Mouse (Mus musculus): ENCODE data around the gene Rpl9.

Rpl9 gene

DNA sequence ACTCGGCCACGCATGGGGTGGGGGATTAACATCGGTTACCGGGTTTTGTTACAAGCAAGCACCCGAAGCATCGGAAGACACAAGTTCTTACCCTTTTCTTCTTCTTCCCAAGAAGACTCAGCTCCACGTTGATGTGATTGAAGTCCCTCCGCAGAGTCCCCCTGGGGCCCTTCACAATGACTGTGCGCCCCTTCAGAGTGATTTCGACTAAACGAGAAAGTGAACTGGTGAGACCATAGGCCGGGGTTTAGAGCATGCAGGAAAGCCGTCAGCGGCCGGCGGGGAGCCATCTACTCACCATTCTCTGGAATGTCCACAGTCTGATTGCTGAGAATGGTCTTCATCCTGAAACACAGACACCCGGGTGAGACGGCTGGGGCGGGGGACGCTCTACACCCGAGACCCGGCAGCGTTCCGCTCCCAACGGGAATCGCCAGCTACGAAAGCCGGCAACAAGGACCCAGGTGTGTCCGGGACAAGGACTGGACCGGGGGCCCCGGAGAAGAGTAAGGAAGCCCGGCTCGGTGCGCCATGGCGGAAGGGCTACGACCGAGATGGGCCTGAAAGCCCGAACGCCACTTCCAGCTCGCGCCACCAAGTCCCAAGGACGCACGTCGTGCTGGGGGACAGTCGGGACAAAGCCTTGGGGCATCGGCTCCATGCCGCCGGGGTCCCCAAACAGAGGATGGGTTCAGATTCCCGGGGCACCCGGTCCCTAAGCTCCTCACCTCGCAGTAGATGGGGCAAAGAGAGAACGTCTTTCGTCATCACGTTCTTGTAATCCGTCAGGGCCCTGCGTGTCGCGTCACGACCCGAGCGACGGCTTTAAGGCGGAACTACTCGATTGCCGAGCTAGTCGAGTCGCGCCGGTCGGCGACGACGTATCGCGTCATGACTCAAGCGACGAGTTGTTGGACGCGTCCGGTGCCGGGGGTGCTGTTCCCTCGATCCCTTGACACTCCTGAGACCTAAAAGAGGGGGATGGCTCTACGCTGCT lies at the start of gene Rpl9, which contains the start of gene Lias:
Gene Rpl9 (minus strand): TSS at position 797 of the 997 bp plus-strand sequence.
Gene Lias (plus strand): TSS at position 850 of the 997 bp plus-strand sequence.
- peak; percentile 98 for DNase-seq (ENCODE audit: low read depth, low spot score)

DNA sequence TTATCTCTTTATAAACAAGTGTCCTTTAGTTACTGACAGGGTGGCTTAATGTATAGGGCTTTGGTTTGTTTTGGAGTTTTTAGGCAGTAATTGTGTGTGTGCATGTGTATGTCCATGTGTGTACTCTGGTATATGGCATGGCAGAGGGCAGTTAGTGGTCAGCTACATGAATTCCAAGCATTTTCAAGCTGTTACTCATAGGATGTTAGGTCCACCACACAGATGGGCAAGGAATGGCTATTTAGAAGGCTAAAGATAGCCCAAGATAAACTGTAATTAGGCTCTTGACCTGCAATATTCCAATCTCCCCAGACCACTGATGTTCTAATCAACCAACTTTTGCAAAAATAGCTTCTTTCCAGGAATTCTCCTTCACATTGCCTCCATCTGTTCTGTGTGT lies 46.8 kb upstream of the Rpl9 start:
- DNase-seq (ENCODE audit: low read depth, low spot score), result no peak

DNA sequence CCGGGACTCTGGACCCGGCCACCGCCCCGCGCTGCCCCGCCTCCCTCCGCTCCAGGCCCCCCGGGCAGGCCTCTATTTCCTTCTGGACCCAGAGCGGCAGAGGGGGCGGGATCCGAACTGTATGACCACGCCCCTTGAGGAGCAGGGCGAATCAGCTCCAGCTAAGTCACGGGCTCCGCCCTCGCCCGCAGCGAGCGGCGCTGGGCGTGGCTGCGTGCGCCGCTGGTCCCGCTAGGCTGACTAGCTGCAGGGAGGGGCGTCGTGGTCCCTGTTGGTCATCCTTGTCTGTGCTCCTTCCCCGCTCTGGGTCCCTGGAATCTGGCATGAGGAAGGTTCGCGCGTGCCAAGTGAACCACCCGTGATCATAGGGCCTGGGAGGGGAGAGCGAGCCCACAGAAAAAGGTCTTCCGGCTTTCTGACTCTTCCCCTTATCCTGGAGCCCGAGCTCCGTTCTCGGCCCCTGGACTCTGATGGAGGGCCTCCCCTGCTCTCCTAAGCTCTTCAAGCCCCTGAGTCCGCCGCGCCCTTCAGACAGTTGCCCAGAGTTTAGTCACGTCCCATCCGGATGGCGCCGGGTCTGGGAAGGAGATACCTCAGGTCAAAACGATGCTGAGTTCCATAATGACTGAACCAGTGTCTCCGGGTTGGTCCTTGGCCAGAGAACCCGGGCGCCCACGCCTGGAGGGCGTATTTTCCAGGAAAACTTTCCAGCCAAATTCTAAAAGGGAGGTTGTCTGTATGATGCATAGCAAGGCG lies 44.7 kb upstream of the Rpl9 start, which contains the start of gene Ugdh:
Gene Ugdh (minus strand): TSS at position 144 of the 756 bp plus-strand sequence.
- peak; percentile 97 for DNase-seq (ENCODE audit: low read depth, low spot score)

DNA sequence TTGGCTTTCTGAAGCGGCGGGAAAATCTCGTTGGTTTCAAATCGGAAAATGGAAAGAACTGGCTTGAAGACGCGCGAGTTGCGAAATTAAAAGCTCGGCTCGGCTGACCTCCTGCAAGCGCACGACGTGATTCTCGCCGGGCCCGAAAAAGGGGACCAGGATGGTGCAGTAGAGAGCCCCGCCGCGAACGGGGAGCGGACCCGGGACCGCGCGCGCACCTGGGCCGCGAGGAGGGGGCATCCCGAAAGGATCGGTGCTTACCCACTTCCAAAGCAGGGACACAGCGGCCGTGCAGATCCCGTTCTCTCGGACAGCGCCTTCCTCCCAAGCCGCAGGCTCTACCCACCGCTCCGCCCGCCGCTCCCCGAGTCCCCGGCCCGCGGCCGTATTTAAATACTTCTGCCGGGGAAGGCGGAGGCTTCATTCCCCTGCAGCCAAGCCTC lies 44.1 kb upstream of the Rpl9 start:
- no peak for DNase-seq (ENCODE audit: low read depth, low spot score)

DNA sequence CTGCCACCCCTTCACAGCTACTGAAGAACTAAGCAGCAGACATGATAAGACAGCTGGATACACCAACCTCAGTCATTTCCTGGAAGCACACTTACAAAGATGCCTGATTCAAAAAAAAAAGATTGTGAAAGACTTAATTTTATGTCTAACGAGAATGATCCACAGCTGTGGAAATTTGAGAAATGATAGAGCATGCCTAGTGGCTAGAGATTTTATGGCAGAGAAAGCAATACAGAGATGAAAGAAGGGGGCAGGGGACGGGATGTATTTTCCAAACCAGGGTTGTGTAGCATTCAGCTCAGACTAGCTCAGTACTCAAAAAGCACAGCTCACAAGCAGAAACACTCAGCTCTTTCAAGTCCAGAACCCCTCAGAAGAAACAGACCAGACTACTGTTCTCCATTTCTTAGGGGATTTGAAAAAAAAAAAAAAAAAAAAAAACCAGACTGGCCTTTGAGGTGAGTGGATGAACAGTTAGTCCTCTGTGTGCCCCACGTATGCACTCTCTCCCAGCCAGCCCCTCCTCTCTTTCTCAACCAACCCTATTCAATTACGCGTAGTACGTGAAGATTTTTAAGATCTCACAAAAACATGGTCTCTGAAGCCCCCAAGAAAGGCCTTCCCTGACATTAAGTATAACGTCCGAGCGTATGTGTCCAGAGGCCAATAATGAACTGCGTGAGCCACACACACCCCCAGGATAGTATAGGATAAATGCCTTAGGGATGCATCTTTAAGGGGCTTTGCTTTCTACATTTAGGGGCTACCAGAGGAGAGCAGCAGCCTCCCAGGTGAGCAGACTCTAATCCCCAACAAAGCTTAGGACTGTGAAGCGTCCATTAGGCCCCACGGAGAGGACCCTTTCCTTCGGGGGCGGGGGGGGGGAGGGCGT lies 43.5 kb upstream of the Rpl9 start:
- no peak for DNase-seq (ENCODE audit: low read depth, low spot score)

DNA sequence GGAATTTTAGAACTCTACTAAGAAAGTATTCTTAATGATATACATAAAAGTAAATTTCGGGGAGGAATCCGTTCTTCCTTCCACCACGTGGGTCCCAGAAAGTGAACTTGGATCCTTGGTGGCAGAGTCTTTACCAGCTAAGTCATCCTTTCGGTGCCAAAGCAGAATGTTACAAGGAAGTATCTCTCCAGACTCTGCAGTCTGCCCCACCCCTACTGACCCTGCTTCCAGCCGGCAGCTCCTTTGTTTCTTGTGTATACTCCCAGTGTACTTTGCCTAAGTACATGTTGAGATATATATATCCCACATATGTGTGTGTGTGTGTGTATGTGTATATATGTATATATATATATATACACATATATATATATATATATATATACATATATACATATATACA lies 38.2 kb upstream of the Rpl9 start:
- DNase-seq (ENCODE audit: low read depth, low spot score), result no peak

DNA sequence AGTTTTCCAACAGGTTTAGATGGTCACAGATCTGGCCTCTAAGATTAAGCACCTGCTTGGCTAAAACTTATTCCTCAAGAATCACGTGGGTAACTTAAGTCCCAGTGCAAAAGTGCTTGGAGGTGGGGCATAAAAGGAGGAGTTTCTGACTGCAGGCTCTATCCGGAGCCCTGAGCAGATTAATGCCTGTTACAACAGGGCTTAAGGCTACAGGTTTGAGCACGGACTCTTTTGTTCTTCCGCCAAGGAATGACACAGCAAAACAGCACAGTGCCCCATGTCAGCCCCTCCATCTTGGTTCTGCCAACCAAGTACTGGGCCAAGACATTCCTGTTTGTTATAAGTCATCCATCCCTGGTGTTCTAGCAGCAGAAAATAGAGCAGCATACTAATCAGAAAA lies 37.1 kb upstream of the Rpl9 start:
- no peak for DNase-seq (ENCODE audit: low read depth, low spot score)

DNA sequence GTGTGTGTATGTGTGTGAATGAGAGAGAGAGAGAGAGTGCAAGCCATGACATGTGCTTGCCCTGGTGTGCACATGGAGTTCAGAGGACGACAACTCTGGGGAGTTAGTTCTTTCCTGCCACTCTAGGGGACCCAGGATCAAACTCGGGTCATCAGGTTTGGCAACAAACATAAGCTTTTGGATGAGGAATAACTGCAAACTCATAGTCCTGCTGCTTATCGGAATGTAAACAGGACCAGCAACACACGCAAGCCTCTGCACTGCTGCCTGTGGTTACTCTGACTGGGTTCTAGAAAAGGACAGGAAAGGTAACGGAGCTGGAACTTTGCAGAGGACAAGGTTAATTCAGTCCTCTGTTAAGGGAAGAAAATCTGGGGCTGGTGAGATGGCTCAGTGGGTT lies 34.0 kb upstream of the Rpl9 start:
- no peak for DNase-seq (ENCODE audit: low read depth, low spot score)

DNA sequence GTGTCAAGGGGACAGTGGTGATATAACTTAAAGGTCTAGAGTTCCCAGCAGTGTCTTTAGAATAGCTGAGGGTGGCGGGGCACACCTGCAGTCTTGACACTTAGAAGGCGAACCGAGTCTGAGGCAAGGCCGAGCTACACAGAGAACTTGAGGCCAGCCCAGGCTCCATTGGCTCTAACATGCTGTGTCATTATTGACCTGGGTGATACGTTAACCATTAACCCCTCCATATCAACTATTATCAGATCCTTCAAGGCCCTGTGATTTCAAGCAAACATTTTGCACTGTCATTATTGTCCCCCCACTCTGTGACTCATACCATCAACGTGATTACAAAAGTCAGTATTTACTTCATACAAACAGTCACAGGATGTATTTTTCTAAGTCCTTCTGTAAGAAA lies 33.0 kb upstream of the Rpl9 start:
- no peak for DNase-seq (ENCODE audit: low read depth, low spot score)

DNA sequence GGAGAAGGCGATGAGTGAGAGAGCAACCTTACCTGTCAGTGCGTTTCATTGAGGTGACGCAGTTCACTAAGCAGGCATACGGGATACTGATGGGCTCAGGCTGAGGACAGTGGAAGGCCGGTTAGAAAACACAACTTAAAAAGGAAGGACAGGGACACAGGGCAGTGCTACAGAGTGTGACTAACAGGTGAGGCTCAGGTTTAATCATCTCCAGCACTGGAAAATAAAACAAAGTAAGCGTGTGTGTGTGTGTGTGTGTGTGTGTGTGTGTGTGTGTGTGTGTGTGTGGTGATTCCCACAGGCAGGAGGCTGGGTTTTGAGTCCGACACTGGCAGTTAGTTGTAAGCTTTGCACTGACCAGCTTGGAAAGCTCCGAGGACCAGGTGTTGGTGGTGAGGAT lies 31.6 kb upstream of the Rpl9 start:
- no peak for DNase-seq (ENCODE audit: low read depth, low spot score)

DNA sequence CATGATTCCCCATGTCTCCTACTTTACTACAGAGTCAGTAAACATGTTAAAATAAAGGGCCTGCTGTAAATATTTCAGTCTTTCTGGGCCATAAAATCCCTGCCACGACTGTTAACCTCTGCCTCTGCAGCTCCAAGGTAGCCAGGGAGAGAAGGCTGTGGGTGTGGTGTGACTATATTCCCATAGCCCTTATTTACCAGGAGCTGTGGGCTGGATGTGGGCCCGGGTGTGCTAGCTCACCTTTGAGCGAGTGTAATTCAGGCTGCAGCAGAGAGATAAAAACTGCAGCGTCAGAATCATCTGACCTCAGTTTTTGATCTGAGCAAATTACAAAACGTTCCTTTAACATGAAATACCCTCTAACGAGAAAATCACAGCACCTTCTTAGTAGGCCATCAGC lies 29.6 kb upstream of the Rpl9 start:
- no peak for DNase-seq (ENCODE audit: low read depth, low spot score)

DNA sequence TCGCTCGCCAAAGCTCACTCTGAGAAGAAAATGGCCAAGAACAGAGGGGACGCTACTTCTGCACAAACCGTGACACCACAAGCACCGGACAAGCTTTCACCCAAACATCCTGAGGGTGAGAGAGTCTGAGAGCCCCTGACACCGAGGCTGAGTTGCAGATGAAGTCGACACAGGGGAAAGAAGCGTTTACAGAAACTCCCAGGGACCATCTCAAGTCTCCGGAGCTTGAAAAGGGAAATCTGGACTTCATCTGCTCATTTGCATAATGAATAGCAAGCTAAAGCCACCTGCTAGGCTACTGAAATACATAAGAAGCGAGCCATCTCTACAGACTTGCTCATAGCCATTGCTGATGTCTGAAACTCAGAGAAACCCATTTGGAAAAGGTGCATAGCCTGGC lies 27.9 kb upstream of the Rpl9 start:
- DNase-seq (ENCODE audit: low read depth, low spot score), result no peak

DNA sequence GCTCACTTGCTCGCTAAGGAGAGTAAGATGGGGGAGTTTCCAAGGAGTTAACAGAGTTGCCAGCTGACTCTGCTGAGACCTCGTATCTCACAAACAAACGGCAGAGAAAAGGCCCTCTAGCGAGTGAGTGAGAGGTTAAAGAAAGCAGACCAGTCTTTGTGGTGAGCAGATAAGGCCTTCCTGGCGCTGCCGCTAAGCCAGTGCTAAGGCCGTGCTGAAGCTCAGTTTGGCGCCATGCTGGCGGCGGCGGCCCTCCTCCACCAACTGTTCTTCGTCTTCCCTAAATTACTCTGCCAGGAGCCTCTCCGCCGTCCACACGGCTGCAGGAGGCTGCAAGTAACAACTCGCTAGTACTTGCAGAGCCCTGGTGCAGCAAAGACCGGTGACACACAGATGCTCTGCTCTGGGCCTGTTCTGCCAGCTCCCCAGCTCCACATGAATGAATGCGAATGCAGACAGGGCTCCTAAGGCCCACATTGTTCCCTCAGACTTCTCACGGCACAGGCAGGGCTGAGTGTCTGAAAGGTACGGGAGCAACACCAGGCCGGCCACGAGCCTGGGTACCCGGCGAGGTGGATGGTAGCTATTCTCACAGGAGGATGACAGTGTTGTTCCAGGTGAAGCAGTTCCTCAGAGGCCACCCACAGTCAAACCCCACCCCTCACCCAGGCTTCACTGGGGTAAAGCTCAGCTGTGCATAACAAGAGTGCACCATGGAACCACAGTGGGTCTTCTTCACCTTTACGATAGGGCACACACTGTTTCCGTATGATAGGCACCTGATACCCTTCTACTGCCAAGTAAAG lies 24.6 kb upstream of the Rpl9 start:
- DNase-seq (ENCODE audit: low read depth, low spot score), result no peak

DNA sequence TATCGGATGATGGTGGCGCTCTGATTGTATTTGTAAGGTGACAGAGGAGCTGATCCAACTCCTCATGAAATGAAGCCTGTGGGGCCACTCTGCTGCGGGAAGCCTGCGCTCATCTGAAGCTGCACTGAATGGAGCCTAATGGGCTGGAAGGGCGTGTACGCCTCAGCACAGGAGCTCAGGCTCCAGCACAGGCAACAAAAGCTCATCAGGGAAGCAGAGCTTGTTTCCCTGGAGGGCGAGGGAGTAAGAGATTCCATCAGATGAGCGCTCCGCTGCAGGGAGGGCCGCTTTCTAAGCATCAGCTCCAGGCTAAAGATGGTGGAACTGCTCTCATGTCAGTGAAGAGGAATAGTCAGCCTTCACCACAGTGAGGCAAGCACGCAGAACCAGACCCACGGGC lies 16.7 kb upstream of the Rpl9 start:
- DNase-seq (ENCODE audit: low read depth, low spot score), result no peak

DNA sequence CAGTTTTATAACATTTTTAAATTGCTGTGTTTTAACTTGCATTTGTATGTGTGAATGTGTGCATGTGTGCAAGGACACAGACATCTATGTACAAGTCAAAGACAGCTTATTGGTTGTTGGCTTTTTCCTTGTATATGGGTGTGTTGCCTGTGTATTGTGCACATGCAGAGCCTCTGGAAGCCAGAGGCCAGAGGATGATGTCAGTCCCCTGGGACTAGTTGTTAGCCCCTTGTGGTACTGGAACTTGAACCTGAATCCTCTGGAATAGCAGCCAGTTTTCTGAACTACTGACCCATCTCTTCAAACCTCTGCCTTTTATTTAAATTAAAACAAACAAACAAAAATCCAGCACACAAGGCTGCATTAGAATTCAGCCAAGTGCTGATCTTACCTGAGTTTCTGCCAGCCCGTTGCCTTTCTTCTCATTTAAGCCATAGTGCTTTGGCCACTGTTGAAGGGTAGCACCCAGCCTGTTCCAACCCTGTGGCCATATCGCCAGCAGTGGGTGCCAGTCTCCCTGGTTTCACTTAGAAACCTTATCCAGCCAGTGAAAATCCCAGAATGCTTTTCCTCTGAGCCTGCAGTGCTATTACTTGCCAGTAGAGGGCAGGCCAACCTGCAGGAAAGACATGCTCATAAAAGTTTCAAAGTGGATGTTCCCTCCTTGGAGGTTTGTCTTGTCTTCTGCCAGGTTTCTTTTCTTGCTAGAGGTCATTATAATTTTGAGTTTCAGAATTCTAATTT lies 10.2 kb upstream of the Rpl9 start:
- DNase-seq (ENCODE audit: low read depth, low spot score), result peak; percentile 78

DNA sequence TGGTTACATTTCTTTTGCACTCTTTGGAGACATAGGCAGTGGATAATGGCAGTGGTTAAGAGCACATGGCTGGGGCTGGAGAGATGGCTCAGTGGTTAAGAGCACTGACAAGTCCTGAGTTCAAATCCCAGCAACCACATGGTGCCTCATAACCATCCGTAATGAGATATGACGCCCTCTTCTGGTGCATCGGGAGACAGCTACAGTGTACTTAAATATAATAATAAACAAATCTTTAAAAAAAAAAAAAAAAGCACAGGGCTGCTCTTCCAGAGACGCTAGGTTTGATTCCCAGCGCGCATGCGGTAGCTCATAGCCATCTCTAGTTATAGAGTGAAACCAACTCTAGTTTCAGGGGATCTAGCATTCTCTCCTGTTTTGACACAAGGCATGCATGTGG lies 3.2 kb upstream of the Rpl9 start:
- no peak for DNase-seq (ENCODE audit: low read depth, low spot score)

DNA sequence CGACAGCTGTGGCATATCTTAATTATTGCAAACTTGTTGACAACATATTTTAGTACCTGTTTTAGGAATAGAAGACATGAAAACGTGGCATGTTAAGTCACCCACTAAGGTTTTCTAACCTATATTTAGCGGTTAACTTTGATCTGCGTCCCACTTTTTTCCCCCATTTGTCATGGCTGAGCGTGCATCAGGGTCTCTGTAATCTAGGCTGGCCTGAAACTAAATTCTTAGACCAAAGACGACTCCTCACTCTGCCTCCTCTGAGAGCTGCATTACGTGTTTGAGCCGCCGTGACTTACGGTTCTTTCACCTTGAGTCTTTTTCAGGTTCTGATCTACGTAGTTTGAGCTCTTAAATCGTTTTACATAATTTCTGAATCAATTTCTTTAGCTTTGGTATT lies 509 bp upstream of the Rpl9 start:
- no peak for DNase-seq (ENCODE audit: low read depth, low spot score)

DNA sequence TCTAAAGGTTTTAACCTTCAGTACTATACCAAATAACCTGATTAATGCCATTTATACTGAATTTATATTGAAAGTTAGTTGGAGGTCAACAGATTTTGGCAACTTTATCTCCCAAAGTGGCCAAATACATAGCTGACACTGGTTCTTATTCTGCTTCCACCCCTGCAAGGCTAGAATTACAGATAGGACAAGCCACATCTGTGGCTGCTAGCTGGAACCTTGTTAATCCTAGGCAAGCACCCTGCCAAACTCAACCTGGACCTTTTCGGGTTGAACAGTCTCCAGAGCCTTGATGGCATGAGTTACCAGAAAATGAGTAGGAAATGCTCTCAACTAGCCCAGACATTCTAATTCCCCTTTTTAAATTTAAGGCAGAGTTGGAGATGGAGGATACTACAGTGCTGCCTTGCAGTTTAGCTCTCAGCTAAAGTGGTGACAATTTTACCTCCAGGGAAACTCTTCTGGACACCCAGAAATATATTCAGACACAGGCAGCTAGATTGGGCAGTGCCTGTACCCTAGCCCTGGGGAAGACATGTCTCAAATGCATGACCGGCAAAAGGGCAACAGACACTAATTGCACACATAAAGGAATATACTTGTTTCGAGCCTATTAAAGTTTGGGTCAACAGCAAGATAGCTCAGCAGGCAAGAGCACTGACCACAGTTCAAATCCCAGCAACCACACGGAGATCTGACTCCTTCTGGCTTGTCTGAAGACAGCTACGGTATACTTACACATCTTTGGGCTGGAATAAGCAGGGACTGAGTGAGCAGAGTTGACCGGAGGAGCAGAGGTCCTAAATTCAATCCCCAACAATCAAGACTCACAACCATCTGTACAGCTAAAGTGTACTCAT lies 4.0 kb downstream of the Rpl9 start:
- no peak for DNase-seq (ENCODE audit: low read depth, low spot score)

DNA sequence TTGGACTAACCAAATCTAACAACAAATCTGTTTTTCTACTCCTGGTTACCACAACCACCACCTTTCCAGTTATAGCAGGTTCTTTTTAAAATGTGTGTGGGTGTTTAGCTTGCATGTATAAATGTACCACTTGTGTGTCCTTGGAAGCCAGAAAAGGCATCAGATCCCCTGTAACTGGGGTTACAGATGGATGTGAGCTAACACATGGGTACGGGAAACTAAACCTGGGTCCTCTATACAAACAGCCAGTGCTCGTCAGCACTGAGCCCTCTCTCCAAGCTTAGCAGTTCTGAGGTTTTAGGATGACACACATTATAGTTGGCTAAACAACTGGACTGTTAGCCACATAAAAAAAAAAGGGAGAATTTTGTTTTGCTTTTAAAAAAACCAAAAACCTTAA lies 5.5 kb downstream of the Rpl9 start:
- DNase-seq (ENCODE audit: low read depth, low spot score), result no peak
